Mouse (Mus musculus) liver, embryonic 13.5 days (tissue): ENCODE measurements around the gene Pbdc1. TPM values are rescaled to one million over a fixed set of nuclear protein-coding genes. Genes with fewer than 3 reads are reported as not detected.
"Not testable (repeated sequence)": the region's sequence is repeated elsewhere in the genome, so short reads cannot be mapped to it uniquely, and the experiment has no call there.

Experiments
- ATAC-seq: fragments of 200-750 bp; cut with Nextera tagmentation; 2 replicates; pipeline ENCODE4 v1.8.0; 2017; ENCODE audit warnings: low read depth, mild to moderate bottlenecking, moderate number of reproducible peaks, moderate library complexity
- DNase-seq: peaks from one replicate; pipeline ENCODE4 v3.0.0; 2022
- H3K27ac ChIP-seq: fragments of 300-500 bp; sonication (generic); 2 replicates; pipeline ENCODE4 v1.5.1; 2015; ENCODE audit warnings: moderate library complexity, mild to moderate bottlenecking, inconsistent platforms
- H3K27me3 ChIP-seq: fragments of 300-500 bp; sonication (generic); 2 replicates; pipeline ENCODE4 v1.6.1; 2015; ENCODE audit warnings: mild to moderate bottlenecking, inconsistent platforms
- H3K36me3 ChIP-seq: fragments of 300-500 bp; sonication (generic); 2 replicates; pipeline ENCODE4 v1.6.1; 2015; ENCODE audit warnings: mild to moderate bottlenecking, inconsistent platforms
- H3K4me1 ChIP-seq: fragments of 300-500 bp; sonication (generic); replicated peaks from 2 replicates; pipeline ENCODE4 v1.6.1; 2015; ENCODE audit warnings: inconsistent platforms
- H3K4me2 ChIP-seq: fragments of 300-500 bp; sonication (generic); 2 replicates; pipeline ENCODE4 v1.6.1; 2015; ENCODE audit warnings: inconsistent platforms, mild to moderate bottlenecking, moderate library complexity
- H3K4me3 ChIP-seq: fragments of 300-500 bp; sonication (generic); replicated peaks from 2 replicates; pipeline ENCODE4 v1.5.1; 2015; ENCODE audit warnings: mild to moderate bottlenecking, inconsistent platforms
- H3K9ac ChIP-seq: fragments of 300-500 bp; sonication (generic); 2 replicates; pipeline ENCODE4 v1.6.1; 2015; ENCODE audit warnings: mild to moderate bottlenecking, inconsistent platforms
- H3K9me3 ChIP-seq: fragments of 300-500 bp; sonication (generic); replicated peaks from 2 replicates; pipeline ENCODE4 v1.6.1; 2016; ENCODE audit warnings: inconsistent platforms
- WGBS: fragments of 180-500 bp; shearing (Covaris S2); methylation state at CpG from one replicate; pipeline ENCODE4 v1.1.7; 2015; ENCODE audit not compliant: insufficient replicate concordance; 5-methylcytosine and 5-hydroxymethylcytosine counted together
- polyA plus RNA-seq: library from polyadenylated mRNA; unstranded; fragments of >200 nt; fragmentation: Nextera tagmentation; extraction: Ambion mirVana; gene quantifications from 2 replicates; pipeline ENCODE4 v1.2.1, GENCODE M21; 2015

Gene Pbdc1
- polyA plus RNA-seq, 1 experiment from 2014 or later, result 54.0 TPM

DNA sequence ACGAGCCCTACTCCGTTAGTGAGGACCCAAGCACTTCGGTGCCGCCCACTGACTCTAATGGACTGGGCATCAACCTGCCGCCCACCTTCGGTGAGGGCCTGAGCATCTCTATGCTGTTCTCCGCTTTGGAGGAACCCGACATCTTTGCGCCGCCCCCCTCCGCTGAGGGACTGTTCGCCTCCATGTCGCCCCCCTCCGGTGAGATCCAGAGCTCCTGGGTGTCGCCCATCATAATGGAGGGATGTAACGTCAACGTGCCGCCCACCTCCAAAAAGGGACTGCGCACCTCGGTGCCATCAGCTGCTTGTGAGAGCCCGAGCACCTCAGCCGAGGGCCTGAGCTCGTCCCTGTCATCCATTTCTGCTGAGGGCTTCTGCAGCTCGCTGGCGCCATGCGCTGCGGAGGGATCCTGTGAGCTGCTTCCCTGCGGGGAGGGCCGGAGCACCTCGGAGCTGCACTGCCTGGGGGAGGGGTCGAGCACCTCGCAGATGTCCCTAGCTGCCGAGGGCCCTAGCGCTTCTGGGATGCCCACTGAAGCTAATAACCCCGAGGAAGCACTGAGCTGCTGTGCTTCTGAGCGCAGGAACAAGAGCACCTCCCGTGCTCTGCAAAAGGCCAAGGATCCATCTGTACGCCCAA lies 41.8 kb downstream of the Pbdc1 start:
- WGBS, result 17% methylated on average over 38 of the region's 38 CpGs
- peak; percentile 33 for DNase-seq
- H3K27me3 ChIP-seq, result peaks cover 37% of the 10 kb centered on the region
- no peaks in the 10 kb centered on the region for H3K36me3 ChIP-seq
- H3K9ac ChIP-seq, result peak overlapping the region; percentile 62; the same call in 1 of the 2 replicates
- H3K4me1 ChIP-seq, result peaks cover 7% of the 10 kb centered on the region; the same call in 1 of the 2 replicates
- H3K4me3 ChIP-seq, result peak overlapping the region; percentile 61
- no peaks in the 10 kb centered on the region for H3K9me3 ChIP-seq
- H3K27ac ChIP-seq, result no peak overlapping the region
- peak overlapping the region; percentile 88 for H3K4me2 ChIP-seq
- peak; percentile 59; the same call in 1 of the 2 replicates for ATAC-seq

DNA sequence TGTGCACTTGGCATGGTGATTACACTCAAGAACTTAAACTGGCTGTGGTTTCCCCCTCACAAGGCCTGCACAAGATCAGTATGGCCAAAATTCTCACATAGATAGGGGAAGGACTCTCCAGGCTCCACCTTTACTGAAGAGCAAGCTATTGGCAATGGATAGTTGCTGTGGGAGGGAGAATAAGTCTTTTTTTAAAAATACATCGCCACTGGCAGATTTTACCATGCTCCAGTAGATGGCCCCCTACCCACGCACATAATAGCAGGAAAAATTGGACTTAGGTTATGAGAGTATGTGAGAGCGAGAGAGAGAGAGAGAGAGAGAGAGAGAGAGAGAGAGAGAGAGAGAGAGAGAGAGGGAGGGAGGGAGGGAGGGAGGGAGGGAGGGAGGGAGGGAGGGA lies 45.3 kb downstream of the Pbdc1 start:
- H3K4me2 ChIP-seq, result no peak overlapping the region
- peaks cover 29% of the 10 kb centered on the region for H3K27me3 ChIP-seq
- ATAC-seq, result no peak
- WGBS, result 21% methylated on average over 2 of the region's 3 CpGs
- no peaks in the 10 kb centered on the region for H3K9me3 ChIP-seq
- H3K27ac ChIP-seq, result no peak overlapping the region
- no peak overlapping the region for H3K9ac ChIP-seq
- DNase-seq, result no peak
- H3K4me3 ChIP-seq, result no peak overlapping the region
- no peaks in the 10 kb centered on the region for H3K36me3 ChIP-seq
- peaks cover 7% of the 10 kb centered on the region; the same call in 1 of the 2 replicates for H3K4me1 ChIP-seq

DNA sequence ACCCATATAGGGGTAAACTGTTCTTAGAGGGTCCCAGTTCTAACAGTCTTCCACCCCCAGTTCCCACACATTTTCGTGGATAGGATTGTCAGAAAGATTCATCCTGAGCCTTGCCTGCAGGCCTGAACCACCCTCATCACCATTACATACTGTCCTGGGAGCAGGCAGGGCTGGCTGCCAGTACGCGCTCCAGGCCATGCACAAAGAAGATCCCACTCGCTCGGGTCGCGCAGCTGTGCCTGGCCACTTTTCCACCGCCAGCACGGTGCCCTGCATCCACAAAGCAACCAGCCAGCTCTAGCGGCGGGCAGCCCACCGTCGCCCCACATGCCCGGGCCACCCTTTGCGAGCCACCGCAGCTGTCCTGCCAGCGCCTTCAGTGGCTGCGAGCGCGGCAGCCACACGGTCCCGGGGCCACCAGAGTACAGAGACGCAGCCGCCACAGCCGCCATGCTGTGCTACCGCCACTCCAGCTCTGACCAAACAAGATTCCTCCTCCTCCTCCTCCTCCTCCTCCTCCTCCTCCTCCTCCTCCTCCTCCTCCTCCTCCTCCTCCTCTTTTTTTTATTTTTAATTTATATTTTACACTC lies 72.4 kb downstream of the Pbdc1 start:
- 52% methylated on average over 24 of the region's 26 CpGs for WGBS
- Histone ChIP-seq H3K9me3 (no peaks in the 10 kb centered on the region), H3K4me1 (no peaks in the 10 kb centered on the region), H3K36me3 (no peaks in the 10 kb centered on the region), H3K27ac (no peak overlapping the region), H3K4me2 (no peak overlapping the region), H3K27me3 (no peaks in the 10 kb centered on the region), H3K4me3 (no peak overlapping the region), H3K9ac (no peak overlapping the region)
- ATAC-seq (no peak), DNase-seq (no peak)

DNA sequence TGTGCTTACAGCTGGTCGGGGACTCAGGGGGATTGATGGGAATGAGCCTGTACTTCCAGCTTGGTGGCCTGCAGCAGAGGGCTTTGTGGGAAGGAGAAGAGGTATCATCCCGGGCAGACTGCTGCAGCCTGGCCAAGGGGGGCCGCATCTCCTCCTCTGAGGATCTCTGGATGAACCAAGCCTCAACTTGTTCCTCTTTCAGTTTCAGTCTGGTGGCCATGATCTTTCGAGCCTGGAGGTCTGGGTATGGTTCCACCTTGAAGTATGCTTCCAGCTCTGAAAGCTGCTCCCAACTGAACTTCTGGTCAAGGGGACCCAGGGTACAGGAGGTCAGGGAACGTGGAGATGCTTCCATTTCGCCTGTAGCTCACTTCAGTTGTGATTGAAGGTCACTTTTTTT lies 85.5 kb downstream of the Pbdc1 start:
- H3K27me3 ChIP-seq, H3K4me3 ChIP-seq, DNase-seq, H3K9ac ChIP-seq, H3K4me2 ChIP-seq, H3K27ac ChIP-seq, H3K4me1 ChIP-seq, ATAC-seq, H3K9me3 ChIP-seq, H3K36me3 ChIP-seq: not testable (repeated sequence)
- WGBS, result 53% methylated on average over 6 of the region's 6 CpGs

Other genes with a start within 250 kb of the Pbdc1 start
- gene Magee2, start 222.5 kb upstream of the Pbdc1 start, polyA plus RNA-seq, result 0.10 and 0.35 TPM in 2 replicates
- 2.1 and 2.5 TPM in 2 replicates for gene Magee1, start 40.6 kb downstream of the Pbdc1 start, polyA plus RNA-seq